Mouse (Mus musculus): ENCODE measurements around the gene 1700007K13Rik.

- TF ChIP-seq CTCF (IDR thresholded peaks at IDR 0.05; ENCODE audit: low read depth) (no peak), EP300 (optimal IDR thresholded peaks at IDR 0.05) (no peak)
These were observed 1.2 kb downstream of the 1700007K13Rik start for GRCm38 (mm10) chr2:28464919-28465318.
